Mouse (Mus musculus) MEL (cell line): ENCODE results near the gene Akr1c14. TPM values are rescaled to one million over a fixed set of nuclear protein-coding genes. Genes with fewer than 3 reads are reported as not detected.

Experiments used
- DNase-seq: peaks from one replicate; pipeline ENCODE4 v3.0.0; 2011; ENCODE audit warnings: low read depth, low spot score
- H3K27ac ChIP-seq: 2 replicates; pipeline ENCODE4 v1.5.1; 2012; ENCODE audit warnings: low read depth, mild to moderate bottlenecking, control low read depth, low read length, moderate library complexity; ENCODE audit not compliant: control insufficient read depth
- H3K27me3 ChIP-seq, 2 experiments: fragments of 150-350 bp in 1 of 2; sonication (generic) in 1 of 2; 2 replicates each; pipeline ENCODE4 v1.6.1; 2012; ENCODE audit warnings: low read length in 2 of 2, mild to moderate bottlenecking in 2 of 2, improper control_type of control experiment in 1 of 2, moderate library complexity in 1 of 2; ENCODE audit not compliant: insufficient read depth in 2 of 2, control insufficient read depth in 1 of 2
- H3K36me3 ChIP-seq, 2 experiments: 2 replicates each; pipeline ENCODE4 v1.6.1; 2012 to 2014; ENCODE audit warnings: low read length in 2 of 2, improper control_type of control experiment in 1 of 2, inconsistent platforms in 1 of 2, mild to moderate bottlenecking in 1 of 2; ENCODE audit not compliant: insufficient read depth in 2 of 2, control insufficient read depth in 1 of 2
- H3K4me1 ChIP-seq, 2 experiments: fragments of 150-350 bp in 1 of 2; sonication (generic) in 1 of 2; 2 replicates each; pipeline ENCODE4 v1.6.1; 2012; ENCODE audit warnings: low read length in 2 of 2, improper control_type of control experiment in 1 of 2, mild to moderate bottlenecking in 1 of 2; ENCODE audit not compliant: insufficient read depth in 2 of 2, control insufficient read depth in 1 of 2
- H3K4me3 ChIP-seq, 2 experiments: fragments of 150-350 bp in 1 of 2; sonication (generic) in 1 of 2; 2 replicates each; pipeline ENCODE4 v1.5.1; 2012; ENCODE audit warnings: low read depth in 2 of 2, low read length in 2 of 2, mild to moderate bottlenecking in 2 of 2, moderate library complexity in 2 of 2, control low read depth in 1 of 2, improper control_type of control experiment in 1 of 2; ENCODE audit not compliant: control insufficient read depth in 1 of 2, insufficient read depth in 1 of 2
- H3K79me2 ChIP-seq: 2 replicates; pipeline ENCODE4 v1.6.1; 2012; ENCODE audit warnings: mild to moderate bottlenecking, low read length, moderate library complexity; ENCODE audit not compliant: control insufficient read depth, poor library complexity, insufficient read depth
- H3K9ac ChIP-seq: 2 replicates; pipeline ENCODE4 v1.6.1; 2012; ENCODE audit warnings: low read depth, mild to moderate bottlenecking, control low read depth, low read length, moderate library complexity; ENCODE audit not compliant: control insufficient read depth, poor library complexity, severe bottlenecking
- H3K9me3 ChIP-seq: fragments of 150-350 bp; sonication (generic); replicated peaks from 2 replicates; pipeline ENCODE4 v1.6.1; 2012; ENCODE audit warnings: mild to moderate bottlenecking, low read length, improper control_type of control experiment, moderate library complexity; ENCODE audit not compliant: insufficient read depth
- BHLHE40 ChIP-seq: IDR thresholded peaks from 2 replicates; pipeline ENCODE4 v1.6.1; 2012; ENCODE audit warnings: low read depth, mild to moderate bottlenecking, inconsistent platforms, low read length, improper control_type of control experiment, borderline replicate concordance
- CHD2 ChIP-seq: IDR thresholded peaks from 2 replicates; pipeline ENCODE4 v1.6.1; 2011; ENCODE audit warnings: low read length, improper control_type of control experiment
- CTCF ChIP-seq, 3 experiments: IDR thresholded peaks in 2 of 3; conservative IDR thresholded peaks in 1 of 3; 2 replicates each; pipeline ENCODE4 v1.5.1; 2011 to 2012; ENCODE audit warnings: low read length in 3 of 3, low read depth in 2 of 3, mild to moderate bottlenecking in 2 of 3, improper control_type of control experiment in 1 of 3, inconsistent platforms in 1 of 3, mixed read lengths in 1 of 3, moderate library complexity in 1 of 3; ENCODE audit not compliant: control insufficient read depth in 1 of 3, insufficient read depth in 1 of 3, poor library complexity in 1 of 3, severe bottlenecking in 1 of 3
- E2F4 ChIP-seq: IDR thresholded peaks from 2 replicates; pipeline ENCODE4 v1.6.1; 2011; ENCODE audit warnings: low read depth, low read length, improper control_type of control experiment, borderline replicate concordance
- GABPA ChIP-seq: IDR thresholded peaks from 2 replicates; pipeline ENCODE4 v1.6.1; 2012; ENCODE audit warnings: low read depth, mild to moderate bottlenecking, inconsistent platforms, low read length, improper control_type of control experiment, moderate library complexity
- HCFC1 ChIP-seq: IDR thresholded peaks from 2 replicates; pipeline ENCODE4 v1.6.1; 2012; ENCODE audit warnings: low read depth, mild to moderate bottlenecking, inconsistent platforms, low read length, improper control_type of control experiment, moderate library complexity
- JUND ChIP-seq: IDR thresholded peaks from 2 replicates; pipeline ENCODE4 v1.6.1; 2011; ENCODE audit warnings: low read depth, mild to moderate bottlenecking, improper control_type of control experiment, low read length
- MAFK ChIP-seq: IDR thresholded peaks from 2 replicates; pipeline ENCODE4 v1.6.1; 2011; ENCODE audit warnings: low read depth, mild to moderate bottlenecking, low read length, improper control_type of control experiment, borderline replicate concordance
- MAX ChIP-seq: IDR thresholded peaks from 2 replicates; pipeline ENCODE4 v1.6.1; 2011; ENCODE audit warnings: low read length, improper control_type of control experiment
- MAZ ChIP-seq: IDR thresholded peaks from 2 replicates; pipeline ENCODE4 v1.6.1; 2012; ENCODE audit warnings: low read depth, mild to moderate bottlenecking, inconsistent platforms, low read length, improper control_type of control experiment
- MEF2A ChIP-seq: IDR thresholded peaks from 2 replicates; pipeline ENCODE4 v1.6.1; 2014; ENCODE audit warnings: low read depth, mild to moderate bottlenecking, inconsistent platforms, low read length, improper control_type of control experiment; ENCODE audit not compliant: poor library complexity, insufficient replicate concordance, severe bottlenecking; ENCODE audit errors: extremely low read depth
- MXI1 ChIP-seq: IDR thresholded peaks from 2 replicates; pipeline ENCODE4 v1.6.1; 2011; ENCODE audit warnings: mild to moderate bottlenecking, low read depth, low read length, improper control_type of control experiment
- MYB ChIP-seq: IDR thresholded peaks from 2 replicates; pipeline ENCODE4 v1.6.1; 2011; ENCODE audit warnings: mild to moderate bottlenecking, low read depth, low read length, improper control_type of control experiment
- MYC ChIP-seq: IDR thresholded peaks from 2 replicates; pipeline ENCODE4 v1.6.1; 2011; ENCODE audit warnings: low read depth, mild to moderate bottlenecking, low read length, improper control_type of control experiment, moderate library complexity
- POLR2AphosphoS5 ChIP-seq: IDR thresholded peaks from 2 replicates; pipeline ENCODE4 v1.6.1; 2012; ENCODE audit warnings: low read depth, borderline replicate concordance, mild to moderate bottlenecking, inconsistent platforms, low read length, moderate library complexity, mixed read lengths
- RAD21 ChIP-seq: IDR thresholded peaks from 2 replicates; pipeline ENCODE4 v1.6.1; 2011; ENCODE audit warnings: mild to moderate bottlenecking, low read depth, low read length, improper control_type of control experiment
- SIN3A ChIP-seq: IDR thresholded peaks from 2 replicates; pipeline ENCODE4 v1.6.1; 2012; ENCODE audit warnings: low read length, improper control_type of control experiment, inconsistent platforms
- SMC3 ChIP-seq: IDR thresholded peaks from 2 replicates; pipeline ENCODE4 v1.6.1; 2011; ENCODE audit warnings: low read depth, low read length, improper control_type of control experiment
- TAL1 ChIP-seq: IDR thresholded peaks from 2 replicates; pipeline ENCODE4 v1.6.1; 2012; ENCODE audit warnings: mild to moderate bottlenecking, inconsistent platforms, low read length, moderate library complexity, mixed read lengths
- TCF12 ChIP-seq: IDR thresholded peaks from 2 replicates; pipeline ENCODE4 v1.6.1; 2014; ENCODE audit warnings: low read depth, mild to moderate bottlenecking, inconsistent platforms, low read length, improper control_type of control experiment, moderate library complexity
- UBTF ChIP-seq: IDR thresholded peaks from 2 replicates; pipeline ENCODE4 v1.6.1; 2012; ENCODE audit warnings: low read depth, mild to moderate bottlenecking, inconsistent platforms, low read length, improper control_type of control experiment, moderate library complexity, borderline replicate concordance; ENCODE audit not compliant: insufficient read depth
- USF1 ChIP-seq: IDR thresholded peaks from 2 replicates; pipeline ENCODE4 v1.6.1; 2014; ENCODE audit warnings: low read depth, mild to moderate bottlenecking, inconsistent platforms, low read length, improper control_type of control experiment, moderate library complexity
- USF2 ChIP-seq, 2 experiments: IDR thresholded peaks; 2 replicates each; pipeline ENCODE4 v1.6.1; 2011 to 2012; ENCODE audit warnings: improper control_type of control experiment in 2 of 2, low read length in 2 of 2, borderline replicate concordance in 1 of 2, inconsistent platforms in 1 of 2, low read depth in 1 of 2, mild to moderate bottlenecking in 1 of 2; ENCODE audit not compliant: insufficient read depth in 1 of 2
- ZKSCAN1 ChIP-seq: IDR thresholded peaks from 2 replicates; pipeline ENCODE4 v1.6.1; 2012; ENCODE audit warnings: low read depth, mild to moderate bottlenecking, inconsistent platforms, low read length, improper control_type of control experiment, moderate library complexity
- ZMIZ1 ChIP-seq: IDR thresholded peaks from 2 replicates; pipeline ENCODE4 v1.6.1; 2012; ENCODE audit warnings: low read depth, mild to moderate bottlenecking, inconsistent platforms, low read length, improper control_type of control experiment, moderate library complexity
- ZNF384 ChIP-seq: IDR thresholded peaks from 2 replicates; pipeline ENCODE4 v1.6.1; 2012; ENCODE audit warnings: low read depth, mild to moderate bottlenecking, inconsistent platforms, low read length, improper control_type of control experiment
- polyA plus RNA-seq, 2 experiments: library from polyadenylated mRNA; stranded (reverse) in 1 of 2; unstranded in 1 of 2; fragments of >175 nt in 1 of 2; fragments of >200 nt in 1 of 2; gene quantifications; 2 replicates each; pipeline versions ENCODE4 v1.2.1 to v1.2.4; 2012; ENCODE audit warnings: low replicate concordance in 2 of 2, low read depth in 1 of 2; ENCODE audit not compliant: insufficient read length in 2 of 2, insufficient read depth in 1 of 2, missing spikeins in 1 of 2
- total RNA-seq: library from RNA; depleted of rRNA; stranded (reverse); fragments of 300-350 nt; gene quantifications from 2 replicates; pipeline ENCODE4 v1.2.3, GENCODE M21; 2012

Akr1c14 gene
- total and polyA plus RNA-seq, 3 experiments: not detected

GRCm38 (mm10) chr13:4129100-4129499 lies 80.3 kb downstream of the Akr1c14 start:
- Histone ChIP-seq H3K27me3 (peaks cover 0 to 3% of the 10 kb centered on the region in 2 experiments; a peak in 2 of 4 replicates), H3K79me2 (no peaks in the 10 kb centered on the region), H3K27ac (no peak overlapping the region), H3K9me3 (no peaks in the 10 kb centered on the region), H3K9ac (no peak overlapping the region), H3K4me3 (no peak overlapping the region), H3K36me3 (no peaks in the 10 kb centered on the region), H3K4me1 (no peaks in the 10 kb centered on the region)
- peak; percentile 52 for DNase-seq
- TF ChIP-seq POLR2AphosphoS5 (no peak), CTCF (IDR thresholded peaks at IDR 0.05 in 2 of 3, conservative IDR thresholded peaks at IDR 0.05 in 1 of 3; ENCODE audit: control insufficient read depth in 1 of 3, insufficient read depth in 1 of 3, low read depth in 2 of 3, low read length in 3 of 3, poor library complexity in 1 of 3, severe bottlenecking in 1 of 3) (peak in 2 of 3 experiments; percentile 63 to 66; a peak in 4 of 6 replicates), HCFC1 (no peak), CHD2 (no peak), ZMIZ1 (no peak), MYB (no peak), MEF2A (no peak), ZNF384 (no peak), ZKSCAN1 (no peak), MXI1 (no peak), MAZ (no peak), JUND (no peak), MAFK (no peak), GABPA (no peak), UBTF (no peak), MYC (no peak), TAL1 (no peak), SIN3A (no peak), BHLHE40 (no peak), MAX (no peak), RAD21 (peak; percentile 44), E2F4 (no peak), TCF12 (no peak), USF1 (no peak), SMC3 (peak; percentile 74), USF2 (IDR thresholded peaks at IDR 0.05; ENCODE audit: borderline replicate concordance in 1 of 2, insufficient read depth in 1 of 2, low read depth in 1 of 2, low read length in 2 of 2) (no peak)
